8 mouse cellular contexts compared by ENCODE assay signal in genomic region chr6:91683121-91683520, GRCm38 (mm10). TPM values are rescaled to one million over a fixed set of nuclear protein-coding genes. Genes with fewer than 3 reads are reported as not detected.
DNase-seq lines count a peak whose midpoint lies in the region; ATAC-seq and TF ChIP-seq lines count a peak whose summit lies in the region.

No protein-coding gene starts in this region.

- TF ChIP-seq CTCF in E14TG2a.4 (conservative IDR thresholded peaks at IDR 0.05; ENCODE audit: low read length) = 0 out of 2 replicates have a peak, but pooled peaks have one; percentile 16
- peak; percentile 25; the same call in 1 of the 2 replicates for TF ChIP-seq CTCF in lung, embryonic 14.5 days (IDR thresholded peaks at IDR 0.05; ENCODE audit: low read depth)
- TF ChIP-seq CTCF in olfactory bulb, adult 2 months (IDR thresholded peaks at IDR 0.05; ENCODE audit: insufficient read depth, low read depth, low read length) = no peak

- H3K27me3 ChIP-seq in E14TG2a.4 (ENCODE audit: insufficient read depth, low read length) = no peaks in the 10 kb centered on the region
- no peaks in the 10 kb centered on the region for H3K27me3 ChIP-seq in erythroblast, embryonic 14.5 days (ENCODE audit: control insufficient read depth)
- no peaks in the 10 kb centered on the region for H3K27me3 ChIP-seq in hindbrain, embryonic 14.5 days (ENCODE audit: control insufficient read depth, insufficient read depth, low read length)
- H3K27me3 ChIP-seq in lung, embryonic 14.5 days (ENCODE audit: insufficient read depth, low read length) = no peaks in the 10 kb centered on the region

- H3K4me3 ChIP-seq in E14TG2a.4 (replicated peaks; ENCODE audit: low read length) = peak overlapping the region; percentile 20; the same call in 1 of the 2 replicates
- H3K4me3 ChIP-seq in erythroblast, embryonic 14.5 days (replicated peaks) = peak overlapping the region; percentile 83
- 0 out of 2 replicates have a peak overlapping the region, but pooled peaks have one; percentile 90 for H3K4me3 ChIP-seq in hindbrain, embryonic 14.5 days (replicated peaks; ENCODE audit: low read length)
- H3K4me3 ChIP-seq in lung, embryonic 14.5 days (ENCODE audit: low read depth, low read length) = peak overlapping the region; percentile 86; the same call in 1 of the 2 replicates
- H3K4me3 ChIP-seq in olfactory bulb, adult 2 months (ENCODE audit: insufficient read depth, low read depth, low read length) = no peak overlapping the region

- no peak for TF ChIP-seq POLR2A in olfactory bulb, adult 2 months (IDR thresholded peaks at IDR 0.05; ENCODE audit: insufficient read depth, low read depth, low read length)

- DNase-seq in 3134 (ENCODE audit: extremely low read depth, insufficient read length, low spot score) = peak; percentile 33
- DNase-seq in hindbrain, embryonic 14.5 days (ENCODE audit: low spot score) = no peak
- DNase-seq in lung, embryonic 14.5 days = no peak
- no peak for DNase-seq in urinary bladder, adult 18-20 months (ENCODE audit: low spot score in 2 of 2)
- no peak for DNase-seq in frontal cortex, postnatal 25 days (ENCODE audit: low spot score in 2 of 2)

- peak overlapping the region; percentile 97 for H3K4me2 ChIP-seq in hindbrain, embryonic 14.5 days (replicated peaks)
- H3K4me2 ChIP-seq in lung, embryonic 14.5 days = peak overlapping the region; percentile 96

- H3K36me3 ChIP-seq in E14TG2a.4 (ENCODE audit: insufficient read depth, low read length) = peaks cover 22% of the 10 kb centered on the region
- no peaks in the 10 kb centered on the region for H3K36me3 ChIP-seq in erythroblast, embryonic 14.5 days (ENCODE audit: control insufficient read depth)
- H3K36me3 ChIP-seq in hindbrain, embryonic 14.5 days (replicated peaks; ENCODE audit: control insufficient read depth, insufficient read depth) = no peaks in the 10 kb centered on the region
- H3K36me3 ChIP-seq in lung, embryonic 14.5 days (ENCODE audit: insufficient read depth) = no peaks in the 10 kb centered on the region

- ATAC-seq in hindbrain, embryonic 14.5 days (ENCODE audit: low FRiP score) = no peak
- 0 out of 2 replicates have a peak, but pooled peaks have one; percentile 0 for ATAC-seq in lung, embryonic 14.5 days (ENCODE audit: insufficient read depth)

- H3K9me3 ChIP-seq in E14TG2a.4 (ENCODE audit: low read length) = no peaks in the 10 kb centered on the region
- H3K9me3 ChIP-seq in erythroblast, embryonic 14.5 days (ENCODE audit: control insufficient read depth, low read length) = no peaks in the 10 kb centered on the region
- no peaks in the 10 kb centered on the region for H3K9me3 ChIP-seq in hindbrain, embryonic 14.5 days (ENCODE audit: control insufficient read depth, low read length)
- H3K9me3 ChIP-seq in lung, embryonic 14.5 days (ENCODE audit: low read depth, low read length) = no peaks in the 10 kb centered on the region

- peak overlapping the region; percentile 90; the same call in 1 of the 2 replicates for H3K9ac ChIP-seq in hindbrain, embryonic 14.5 days
- H3K9ac ChIP-seq in lung, embryonic 14.5 days = peak overlapping the region; percentile 82

- peak overlapping the region; percentile 98 for H3K27ac ChIP-seq in hindbrain, embryonic 14.5 days
- H3K27ac ChIP-seq in lung, embryonic 14.5 days (ENCODE audit: low read depth) = peak overlapping the region; percentile 74; the same call in 1 of the 2 replicates
- peak overlapping the region; percentile 42 for H3K27ac ChIP-seq in olfactory bulb, adult 2 months (ENCODE audit: insufficient read depth, low read depth, low read length)

- 56% methylated on average over 3 of the region's 3 CpGs for WGBS in hindbrain, embryonic 14.5 days
- WGBS in lung, embryonic 14.5 days = 44% methylated on average over 3 of the region's 3 CpGs
- WGBS in olfactory bulb, adult 2 months = 53% methylated on average over 3 of the region's 3 CpGs

- peaks cover 77% of the 10 kb centered on the region for H3K4me1 ChIP-seq in E14TG2a.4 (replicated peaks; ENCODE audit: low read depth, low read length)
- H3K4me1 ChIP-seq in erythroblast, embryonic 14.5 days (ENCODE audit: control insufficient read depth) = peaks cover 53% of the 10 kb centered on the region
- peaks cover 37% of the 10 kb centered on the region for H3K4me1 ChIP-seq in hindbrain, embryonic 14.5 days (replicated peaks; ENCODE audit: control insufficient read depth, insufficient read depth, low read length)
- peaks cover 25% of the 10 kb centered on the region for H3K4me1 ChIP-seq in lung, embryonic 14.5 days (ENCODE audit: insufficient read depth)
- peaks cover 30% of the 10 kb centered on the region for H3K4me1 ChIP-seq in olfactory bulb, adult 2 months (ENCODE audit: control insufficient read depth, insufficient read depth, low read length)

RNA-seq across cellular contexts. Expression of gene Slc6a6, which starts 0.7 kb away (rescaled TPM):
- 0.34 and 0.45 TPM in 2 replicates for polyA plus RNA-seq in erythroblast, embryonic 14.5 days (2012)
- 91.6 and 98.5 TPM in 2 replicates for polyA plus RNA-seq in hindbrain, embryonic 14.5 days (2014; fragmentation: Nextera tagmentation; extraction: Ambion mirVana)
- 47.6 and 50.7 TPM in 2 replicates for polyA plus RNA-seq in lung, embryonic 14.5 days (2014; fragmentation: Nextera tagmentation; extraction: Ambion mirVana)
- polyA plus RNA-seq in olfactory bulb, adult 2 months (2012; ENCODE audit: insufficient read depth, insufficient read length, low replicate concordance, missing spikeins) = 322 TPM in 1 of 2 replicates, not detected in the other

Comparison
In these comparisons a context has a peak if more than half of its experiments do, and no peak if none do; other contexts are left out.
1. H3K27ac ChIP-seq: peak in every context shown above with its lines; median percentile 98 in hindbrain, embryonic 14.5 days; 74 in lung, embryonic 14.5 days; 42 in olfactory bulb, adult 2 months.
2. RNA of gene Slc6a6, which starts 0.7 kb away (polyA plus RNA-seq): 91.6 to 98.5 TPM in hindbrain, embryonic 14.5 days, 47.6 to 50.7 TPM in lung, embryonic 14.5 days and 322 TPM in olfactory bulb, adult 2 months; 0.34 to 0.45 TPM in erythroblast, embryonic 14.5 days; every median in the first group is over 10 times any median in the second.